Mouse (Mus musculus) heart, embryonic 16.5 days (tissue): ENCODE measurements at regions not wholly inside any gene's neighbourhood (a gene's known extent, or its start where the extent isn't known, plus 50 kb on each side); places are given as distances from the start of the nearest gene placed in this dataset.

Experiments used
- ATAC-seq: fragments of 200-750 bp; cut with Nextera tagmentation; replicated peaks from 2 replicates; pipeline ENCODE4 v1.8.0; 2017; ENCODE audit warnings: moderate number of reproducible peaks; ENCODE audit not compliant: insufficient read depth, low FRiP score; ENCODE audit errors: extremely low read depth
- H3K27ac ChIP-seq: fragments of 300-500 bp; sonication (generic); 2 replicates; pipeline ENCODE4 v1.5.1; 2014; ENCODE audit warnings: mild to moderate bottlenecking, low read length, control low read depth, moderate library complexity
- H3K27me3 ChIP-seq: fragments of 300-500 bp; sonication (generic); 2 replicates; pipeline ENCODE4 v1.6.1; 2014; ENCODE audit warnings: low read length, mixed read lengths; ENCODE audit not compliant: control insufficient read depth, insufficient read depth
- H3K36me3 ChIP-seq: fragments of 300-500 bp; sonication (generic); 2 replicates; pipeline ENCODE4 v1.6.1; 2014; ENCODE audit not compliant: control insufficient read depth, insufficient read depth
- H3K4me1 ChIP-seq: fragments of 300-500 bp; sonication (generic); 2 replicates; pipeline ENCODE4 v1.6.1; 2014; ENCODE audit warnings: low read length, mixed read lengths; ENCODE audit not compliant: control insufficient read depth, insufficient read depth
- H3K4me2 ChIP-seq: fragments of 300-500 bp; sonication (generic); 2 replicates; pipeline ENCODE4 v1.6.1; 2014; ENCODE audit warnings: low read depth, mild to moderate bottlenecking, control low read depth, low read length
- H3K4me3 ChIP-seq: fragments of 300-500 bp; sonication (generic); 2 replicates; pipeline ENCODE4 v1.5.1; 2014; ENCODE audit warnings: mild to moderate bottlenecking, control low read depth, low read length
- H3K9ac ChIP-seq: fragments of 300-500 bp; sonication (generic); 2 replicates; pipeline ENCODE4 v1.6.1; 2014; ENCODE audit warnings: low read length, control low read depth
- H3K9me3 ChIP-seq: fragments of 300-500 bp; sonication (generic); replicated peaks from 2 replicates; pipeline ENCODE4 v1.6.1; 2016; ENCODE audit warnings: low read length; ENCODE audit not compliant: control insufficient read depth
- WGBS: fragments of 180-500 bp; shearing (Covaris S2); extraction: QIAGEN DNeasy Blood & Tissue Kit; methylation state at CpG from one replicate; pipeline ENCODE4 v1.1.7; 2014; 5-methylcytosine and 5-hydroxymethylcytosine counted together

- 48% methylated on average over 1 of the region's 1 CpGs for WGBS
- no peak for ATAC-seq
Observed at GRCm38 (mm10) chr19:59852011-59852738, 91.3 kb downstream of the Rab11fip2 start.

More at GRCm38 (mm10) chr19:59852011-59852738, 91.3 kb downstream of the Rab11fip2 start:
- H3K36me3 ChIP-seq, result no peaks in the 10 kb centered on the region
- H3K4me2 ChIP-seq, result no peak overlapping the region
- H3K9ac ChIP-seq, result no peak overlapping the region
- H3K27me3 ChIP-seq, result no peaks in the 10 kb centered on the region
- no peaks in the 10 kb centered on the region for H3K9me3 ChIP-seq
- H3K4me1 ChIP-seq, result no peaks in the 10 kb centered on the region
- H3K4me3 ChIP-seq, result no peak overlapping the region
- H3K27ac ChIP-seq, result no peak overlapping the region
